Mouse (Mus musculus) liver, embryonic 16.5 days (tissue): Measurements from ENCODE around the gene Olah. TPM values are rescaled to one million over a fixed set of nuclear protein-coding genes. Genes with fewer than 3 reads are reported as not detected.

ENCODE experiments used
- ATAC-seq: fragments of 200-750 bp; cut with Nextera tagmentation; 2 replicates; pipeline ENCODE4 v1.8.0; 2017; ENCODE audit warnings: low read depth, mild to moderate bottlenecking, moderate number of reproducible peaks, moderate library complexity
- H3K27ac ChIP-seq: fragments of 300-500 bp; sonication (generic); 2 replicates; pipeline ENCODE4 v1.5.1; 2014; ENCODE audit warnings: mild to moderate bottlenecking, low read length
- H3K27me3 ChIP-seq: fragments of 300-500 bp; sonication (generic); 2 replicates; pipeline ENCODE4 v1.6.1; 2014; ENCODE audit warnings: low read depth, low read length, mixed read lengths; ENCODE audit not compliant: control insufficient read depth, insufficient read depth
- H3K36me3 ChIP-seq: fragments of 300-500 bp; sonication (generic); 2 replicates; pipeline ENCODE4 v1.6.1; 2014; ENCODE audit warnings: mild to moderate bottlenecking; ENCODE audit not compliant: control insufficient read depth, insufficient read depth
- H3K4me1 ChIP-seq: fragments of 300-500 bp; sonication (generic); 2 replicates; pipeline ENCODE4 v1.6.1; 2014; ENCODE audit warnings: low read depth, low read length, mixed read lengths; ENCODE audit not compliant: control insufficient read depth
- H3K4me2 ChIP-seq: fragments of 300-500 bp; sonication (generic); 2 replicates; pipeline ENCODE4 v1.6.1; 2014; ENCODE audit warnings: low read depth, low read length, mixed read lengths
- H3K4me3 ChIP-seq: fragments of 300-500 bp; sonication (generic); 2 replicates; pipeline ENCODE4 v1.5.1; 2014; ENCODE audit warnings: low read depth, mild to moderate bottlenecking, low read length
- H3K9ac ChIP-seq: fragments of 300-500 bp; sonication (generic); 2 replicates; pipeline ENCODE4 v1.6.1; 2014; ENCODE audit warnings: low read depth, low read length
- H3K9me3 ChIP-seq: fragments of 300-500 bp; sonication (generic); replicated peaks from 2 replicates; pipeline ENCODE4 v1.6.1; 2016; ENCODE audit warnings: low read length; ENCODE audit not compliant: control insufficient read depth
- WGBS: fragments of 180-500 bp; shearing (Covaris S2); extraction: QIAGEN DNeasy Blood & Tissue Kit; methylation state at CpG from one replicate; pipeline ENCODE4 v1.1.7; 2014; ENCODE audit not compliant: insufficient replicate concordance; 5-methylcytosine and 5-hydroxymethylcytosine counted together
- polyA plus RNA-seq: library from polyadenylated mRNA; unstranded; fragments of >200 nt; fragmentation: Nextera tagmentation; extraction: Ambion mirVana; gene quantifications from 2 replicates; pipeline ENCODE4 v1.2.1, GENCODE M21; 2015

The Olah gene
- polyA plus RNA-seq, 1 experiment from 2014 or later = not detected

GRCm38 (mm10) chr2:3332484-3333242 lies 64.3 kb downstream of the Olah start, which contains the start of gene Rpp38:
TSS of gene Rpp38 (minus strand) at chr2:3332643.
- peak within 1 kb of the TSS; percentile 70 for H3K4me3 ChIP-seq
- peak within 1 kb of the TSS; percentile 89 for H3K4me2 ChIP-seq
- peak within 1 kb of the TSS; percentile 79 for H3K27ac ChIP-seq
- no peaks in the 10 kb centered on the region for H3K9me3 ChIP-seq
- no peaks in the 10 kb centered on the region for H3K27me3 ChIP-seq
- ATAC-seq = peak; percentile 94
- peak within 1 kb of the TSS; percentile 67 for H3K9ac ChIP-seq
- peaks cover 19% of the 10 kb centered on the region for H3K4me1 ChIP-seq
- H3K36me3 ChIP-seq = peaks cover 13% of the 10 kb centered on the region
- 0% methylated on average over 45 of the region's 45 CpGs for WGBS

GRCm38 (mm10) chr2:3332056-3332455 lies 65.0 kb downstream of the Olah start:
- Histone ChIP-seq H3K4me1 (peaks cover 19% of the 10 kb centered on the region), H3K9me3 (no peaks in the 10 kb centered on the region), H3K4me2 (peak overlapping the region; percentile 89), H3K36me3 (peaks cover 13% of the 10 kb centered on the region), H3K4me3 (peak overlapping the region; percentile 70), H3K9ac (peak overlapping the region; percentile 67), H3K27ac (peak overlapping the region; percentile 65; the same call in 1 of the 2 replicates), H3K27me3 (no peaks in the 10 kb centered on the region)
- no peak for ATAC-seq
- under 1% methylated on average over 21 of the region's 21 CpGs for WGBS

DNA sequence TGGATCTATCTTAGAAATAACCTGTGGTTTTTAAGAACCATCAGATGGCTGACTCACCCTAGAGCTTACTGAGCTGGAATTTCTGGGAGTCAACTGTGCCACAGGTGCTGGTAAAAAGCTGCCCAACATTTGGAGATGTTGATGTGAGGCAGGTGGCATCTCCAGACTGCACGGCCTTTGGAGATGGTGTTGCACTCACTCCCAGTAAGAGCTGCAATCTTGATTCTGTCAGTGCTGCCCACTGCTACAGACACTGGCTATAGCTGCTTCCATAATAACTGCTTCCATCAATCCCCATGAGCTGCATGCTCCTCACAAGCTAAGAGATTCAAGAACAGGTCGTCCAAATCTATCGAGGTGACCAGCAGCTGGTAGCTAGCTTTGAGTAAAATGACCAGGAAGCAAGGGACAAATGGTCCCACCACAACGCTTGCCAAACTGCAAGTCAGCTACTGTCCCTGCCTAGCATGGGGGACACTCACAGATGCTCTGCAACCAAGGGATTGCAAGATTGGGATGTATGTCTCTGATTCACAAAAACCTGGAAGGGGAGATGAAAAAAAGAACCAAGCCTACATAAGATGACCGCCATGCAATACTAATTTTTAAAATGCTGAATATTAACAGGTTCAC lies 65.8 kb downstream of the Olah start:
- H3K27ac ChIP-seq = no peak overlapping the region; the same call in 1 of the 2 replicates
- H3K4me2 ChIP-seq = peak overlapping the region; percentile 89
- H3K9me3 ChIP-seq = no peaks in the 10 kb centered on the region
- peaks cover 17% of the 10 kb centered on the region for H3K4me1 ChIP-seq
- H3K9ac ChIP-seq = peak overlapping the region; percentile 67; the same call in 1 of the 2 replicates
- no peak for ATAC-seq
- 42% methylated on average over 5 of the region's 5 CpGs for WGBS
- peaks cover 13% of the 10 kb centered on the region for H3K36me3 ChIP-seq
- H3K4me3 ChIP-seq = peak overlapping the region; percentile 70
- no peaks in the 10 kb centered on the region for H3K27me3 ChIP-seq

DNA sequence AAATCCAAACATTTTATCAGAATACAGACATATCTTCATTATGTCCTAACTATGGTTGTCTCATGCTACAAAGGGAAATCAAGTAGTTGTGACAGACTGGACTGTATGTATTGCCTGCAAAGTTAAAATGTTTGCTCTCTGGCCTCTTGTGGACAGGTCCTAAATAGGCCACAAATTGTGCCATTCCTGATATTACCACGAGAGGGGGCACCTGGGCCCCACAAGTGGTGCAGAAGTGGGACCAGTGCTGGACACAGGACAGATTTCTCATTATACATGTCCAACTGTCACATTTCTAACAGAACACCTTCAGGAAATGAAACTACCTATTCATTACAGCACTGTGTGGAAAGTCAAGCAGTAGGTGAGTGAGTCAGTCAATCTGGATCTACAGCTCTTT lies 69.7 kb downstream of the Olah start:
- no peaks in the 10 kb centered on the region for H3K27me3 ChIP-seq
- 18% methylated on average over 1 of the region's 1 CpGs for WGBS
- no peak for ATAC-seq
- no peak overlapping the region for H3K9ac ChIP-seq
- no peaks in the 10 kb centered on the region for H3K9me3 ChIP-seq
- H3K36me3 ChIP-seq = peaks cover 31% of the 10 kb centered on the region
- H3K4me2 ChIP-seq = no peak overlapping the region
- peaks cover 9% of the 10 kb centered on the region for H3K4me1 ChIP-seq
- no peak overlapping the region for H3K4me3 ChIP-seq
- H3K27ac ChIP-seq = no peak overlapping the region

DNA sequence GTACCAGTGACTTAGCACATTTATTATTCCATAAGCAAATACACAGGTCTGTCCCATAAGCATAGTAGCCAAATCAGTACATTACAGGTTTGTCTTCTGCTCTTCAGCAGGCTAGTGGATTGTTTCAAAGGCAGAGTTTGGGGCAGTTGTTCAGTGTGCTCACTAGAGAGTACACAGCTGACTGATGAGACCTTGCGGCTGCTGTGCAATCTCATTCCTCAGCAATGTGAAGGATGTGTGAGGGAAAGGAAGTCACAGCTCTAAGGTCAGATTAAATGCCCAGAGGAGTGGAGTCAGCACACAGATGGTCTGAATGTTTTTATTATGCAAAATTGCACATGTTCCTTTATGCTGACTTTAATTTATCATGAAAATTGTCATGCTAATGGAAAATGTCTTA lies 70.5 kb downstream of the Olah start:
- Histone ChIP-seq H3K4me2 (no peak overlapping the region), H3K27me3 (no peaks in the 10 kb centered on the region), H3K9me3 (no peaks in the 10 kb centered on the region), H3K27ac (no peak overlapping the region), H3K4me3 (no peak overlapping the region), H3K36me3 (peaks cover 31% of the 10 kb centered on the region), H3K4me1 (peaks cover 7% of the 10 kb centered on the region), H3K9ac (no peak overlapping the region)
- WGBS = 94% methylated on average over 1 of the region's 1 CpGs
- no peak for ATAC-seq

- H3K4me2 ChIP-seq = no peak overlapping the region
- WGBS = 83% methylated on average over 7 of the region's 7 CpGs
- no peak overlapping the region for H3K9ac ChIP-seq
- H3K27ac ChIP-seq = no peak overlapping the region
- H3K27me3 ChIP-seq = no peaks in the 10 kb centered on the region
- no peaks in the 10 kb centered on the region for H3K4me1 ChIP-seq
- H3K9me3 ChIP-seq = no peaks in the 10 kb centered on the region
- no peak overlapping the region for H3K4me3 ChIP-seq
- H3K36me3 ChIP-seq = peaks cover 30% of the 10 kb centered on the region
- no peak for ATAC-seq
Measured at GRCm38 (mm10) chr2:3324381-3325130, 72.5 kb downstream of the Olah start.

DNA sequence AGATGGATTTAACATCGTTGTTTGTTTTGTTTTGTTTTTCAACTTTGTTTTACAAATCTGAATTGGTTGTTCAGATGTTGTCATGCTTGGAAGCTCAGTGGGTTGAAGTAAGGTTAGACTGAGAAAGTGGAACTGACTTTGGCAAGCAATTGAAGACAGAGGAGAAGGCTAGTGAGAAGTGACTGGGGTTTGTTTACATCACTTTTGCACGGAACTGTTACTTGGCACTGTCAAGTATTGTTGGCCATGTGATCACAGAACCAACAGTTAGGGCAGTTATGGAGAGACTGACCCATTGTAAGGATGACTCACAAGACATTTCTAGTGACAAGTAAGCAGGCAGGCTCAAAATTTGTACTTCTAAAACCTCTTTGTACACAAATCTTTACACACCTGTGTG lies 73.9 kb downstream of the Olah start:
- no peaks in the 10 kb centered on the region for H3K4me1 ChIP-seq
- no peaks in the 10 kb centered on the region for H3K9me3 ChIP-seq
- H3K4me3 ChIP-seq = no peak overlapping the region
- H3K4me2 ChIP-seq = no peak overlapping the region
- no peaks in the 10 kb centered on the region for H3K27me3 ChIP-seq
- H3K36me3 ChIP-seq = peaks cover 22% of the 10 kb centered on the region
- 73% methylated on average over 2 of the region's 2 CpGs for WGBS
- no peak overlapping the region for H3K9ac ChIP-seq
- ATAC-seq = no peak
- H3K27ac ChIP-seq = no peak overlapping the region

DNA sequence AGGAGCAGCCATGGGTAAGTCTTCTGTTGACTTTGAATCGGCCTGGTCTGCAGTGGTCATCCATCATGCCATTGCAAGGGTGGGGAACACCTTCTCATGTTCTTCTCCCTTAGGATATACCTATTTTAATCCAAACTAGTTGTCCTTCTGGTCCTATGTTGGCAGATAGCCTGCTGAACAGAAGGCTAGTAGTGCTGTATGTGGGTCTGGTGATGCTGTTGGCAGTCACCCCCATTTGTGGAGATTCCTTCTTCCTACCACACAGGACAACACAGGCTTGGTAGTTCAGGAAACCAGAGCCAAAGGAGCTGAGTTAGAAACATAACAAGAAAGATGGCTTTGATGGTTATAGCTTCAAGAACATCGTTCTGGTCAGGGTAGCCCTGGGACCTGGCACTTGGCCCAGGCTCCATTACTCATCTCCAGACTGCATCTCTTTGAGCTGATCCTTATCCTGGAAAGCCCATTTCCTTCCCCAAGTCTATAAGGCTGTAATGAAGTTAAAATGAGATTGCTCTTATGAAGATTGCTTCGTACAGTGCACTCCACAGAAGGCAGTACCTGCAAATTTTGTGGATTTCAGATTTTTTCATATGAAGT lies 91.5 kb downstream of the Olah start:
- no peaks in the 10 kb centered on the region for H3K9me3 ChIP-seq
- 68% methylated on average over 3 of the region's 3 CpGs for WGBS
- H3K9ac ChIP-seq = no peak overlapping the region
- H3K36me3 ChIP-seq = peaks cover 6% of the 10 kb centered on the region; the same call in 1 of the 2 replicates
- ATAC-seq = no peak
- no peaks in the 10 kb centered on the region for H3K27me3 ChIP-seq
- H3K4me3 ChIP-seq = no peak overlapping the region
- H3K27ac ChIP-seq = no peak overlapping the region
- H3K4me2 ChIP-seq = no peak overlapping the region
- no peaks in the 10 kb centered on the region for H3K4me1 ChIP-seq
